Mouse (Mus musculus): ENCODE measurements around the gene Plgrkt. TPM values are rescaled to one million over a fixed set of nuclear protein-coding genes. Genes with fewer than 3 reads are reported as not detected.

The Plgrkt gene
- polyA plus RNA-seq, 1 experiment from 2014 or later, result 84.4 TPM

- no peak for ATAC-seq (replicated peaks; ENCODE audit: low FRiP score, low read depth)
- 21% methylated on average over 1 of the region's 1 CpGs for WGBS
Measured at GRCm38 (mm10) chr19:29396353-29396752, 29.2 kb upstream of the Plgrkt start.

GRCm38 (mm10) chr19:29394721-29395120 lies 27.5 kb upstream of the Plgrkt start:
- Histone ChIP-seq H3K4me3 (replicated peaks; ENCODE audit: low read depth, low read length) (no peak overlapping the region), H3K4me1 (replicated peaks; ENCODE audit: insufficient read depth, low read length) (no peaks in the 10 kb centered on the region), H3K27me3 (ENCODE audit: insufficient read depth, low read length) (no peaks in the 10 kb centered on the region), H3K4me2 (ENCODE audit: low read length) (no peak overlapping the region), H3K36me3 (ENCODE audit: insufficient read depth, low read length) (no peaks in the 10 kb centered on the region), H3K9me3 (replicated peaks; ENCODE audit: low read length) (no peaks in the 10 kb centered on the region), H3K9ac (ENCODE audit: low read depth, low read length) (no peak overlapping the region), H3K27ac (no peak overlapping the region)
- DNase-seq (ENCODE audit: low spot score), result no peak
- no peak for TF ChIP-seq CTCF (IDR thresholded peaks at IDR 0.05; ENCODE audit: low read depth)
- 91% methylated on average over 2 of the region's 2 CpGs for WGBS
- ATAC-seq (replicated peaks; ENCODE audit: low FRiP score, low read depth), result no peak

More at GRCm38 (mm10) chr19:29396353-29396752, 29.2 kb upstream of the Plgrkt start:
- Histone ChIP-seq H3K4me1 (replicated peaks; ENCODE audit: insufficient read depth, low read length) (no peaks in the 10 kb centered on the region), H3K4me3 (replicated peaks; ENCODE audit: low read depth, low read length) (no peak overlapping the region), H3K9ac (ENCODE audit: low read depth, low read length) (no peak overlapping the region), H3K4me2 (ENCODE audit: low read length) (no peak overlapping the region), H3K27me3 (ENCODE audit: insufficient read depth, low read length) (no peaks in the 10 kb centered on the region), H3K27ac (no peak overlapping the region), H3K9me3 (replicated peaks; ENCODE audit: low read length) (no peaks in the 10 kb centered on the region), H3K36me3 (ENCODE audit: insufficient read depth, low read length) (no peaks in the 10 kb centered on the region)
- no peak for TF ChIP-seq CTCF (IDR thresholded peaks at IDR 0.05; ENCODE audit: low read depth)
- no peak for DNase-seq (ENCODE audit: low spot score)

- TF ChIP-seq CTCF (IDR thresholded peaks at IDR 0.05; ENCODE audit: low read depth), result no peak
- DNase-seq (ENCODE audit: low spot score), result no peak
- Histone ChIP-seq H3K9me3 (replicated peaks; ENCODE audit: low read length) (no peaks in the 10 kb centered on the region), H3K4me2 (ENCODE audit: low read length) (no peak overlapping the region), H3K27me3 (ENCODE audit: insufficient read depth, low read length) (no peaks in the 10 kb centered on the region), H3K9ac (ENCODE audit: low read depth, low read length) (no peak overlapping the region), H3K4me3 (replicated peaks; ENCODE audit: low read depth, low read length) (no peak overlapping the region), H3K36me3 (ENCODE audit: insufficient read depth, low read length) (no peaks in the 10 kb centered on the region), H3K4me1 (replicated peaks; ENCODE audit: insufficient read depth, low read length) (no peaks in the 10 kb centered on the region), H3K27ac (no peak overlapping the region)
- WGBS, result 87% methylated on average over 9 of the region's 9 CpGs
- ATAC-seq (replicated peaks; ENCODE audit: low FRiP score, low read depth), result no peak
Measured at GRCm38 (mm10) chr19:29393333-29393732, 26.1 kb upstream of the Plgrkt start.

- Histone ChIP-seq H3K4me2 (ENCODE audit: low read length) (no peak overlapping the region), H3K4me1 (replicated peaks; ENCODE audit: insufficient read depth, low read length) (no peaks in the 10 kb centered on the region), H3K9ac (ENCODE audit: low read depth, low read length) (no peak overlapping the region), H3K36me3 (ENCODE audit: insufficient read depth, low read length) (no peaks in the 10 kb centered on the region), H3K27ac (no peak overlapping the region), H3K9me3 (replicated peaks; ENCODE audit: low read length) (no peaks in the 10 kb centered on the region), H3K4me3 (replicated peaks; ENCODE audit: low read depth, low read length) (no peak overlapping the region), H3K27me3 (ENCODE audit: insufficient read depth, low read length) (no peaks in the 10 kb centered on the region)
- WGBS, result 54% methylated on average over 4 of the region's 4 CpGs
- DNase-seq (ENCODE audit: low spot score) (no peak), ATAC-seq (replicated peaks; ENCODE audit: low FRiP score, low read depth) (no peak)
- no peak for TF ChIP-seq CTCF (IDR thresholded peaks at IDR 0.05; ENCODE audit: low read depth)
Measured at GRCm38 (mm10) chr19:29391279-29391678, 24.1 kb upstream of the Plgrkt start.

- no peak for ATAC-seq (replicated peaks; ENCODE audit: low FRiP score, low read depth)
- WGBS, result 49% methylated on average over 5 of the region's 5 CpGs
- no peaks in the 10 kb centered on the region for H3K36me3 ChIP-seq (ENCODE audit: insufficient read depth, low read length)
- H3K27ac ChIP-seq, result no peak overlapping the region
- H3K9me3 ChIP-seq (replicated peaks; ENCODE audit: low read length), result no peaks in the 10 kb centered on the region
- H3K27me3 ChIP-seq (ENCODE audit: insufficient read depth, low read length), result no peaks in the 10 kb centered on the region
- no peak overlapping the region for H3K9ac ChIP-seq (ENCODE audit: low read depth, low read length)
- DNase-seq (ENCODE audit: low spot score), result no peak
- no peaks in the 10 kb centered on the region for H3K4me1 ChIP-seq (replicated peaks; ENCODE audit: insufficient read depth, low read length)
- H3K4me3 ChIP-seq (replicated peaks; ENCODE audit: low read depth, low read length), result no peak overlapping the region
- no peak overlapping the region for H3K4me2 ChIP-seq (ENCODE audit: low read length)
- no peak for TF ChIP-seq CTCF (IDR thresholded peaks at IDR 0.05; ENCODE audit: low read depth)
Measured at GRCm38 (mm10) chr19:29390483-29390882, 23.3 kb upstream of the Plgrkt start.

GRCm38 (mm10) chr19:29388818-29389217 lies 21.6 kb upstream of the Plgrkt start:
- WGBS, result 91% methylated on average over 1 of the region's 1 CpGs
- no peaks in the 10 kb centered on the region for H3K36me3 ChIP-seq (ENCODE audit: insufficient read depth, low read length)
- DNase-seq (ENCODE audit: low spot score) (no peak), ATAC-seq (replicated peaks; ENCODE audit: low FRiP score, low read depth) (no peak)
- H3K9me3 ChIP-seq (replicated peaks; ENCODE audit: low read length), result no peaks in the 10 kb centered on the region
- no peak overlapping the region for H3K9ac ChIP-seq (ENCODE audit: low read depth, low read length)
- H3K4me2 ChIP-seq (ENCODE audit: low read length), result no peak overlapping the region
- H3K4me1 ChIP-seq (replicated peaks; ENCODE audit: insufficient read depth, low read length), result no peaks in the 10 kb centered on the region
- no peak for TF ChIP-seq CTCF (IDR thresholded peaks at IDR 0.05; ENCODE audit: low read depth)
- H3K27ac ChIP-seq, result no peak overlapping the region
- no peak overlapping the region for H3K4me3 ChIP-seq (replicated peaks; ENCODE audit: low read depth, low read length)
- H3K27me3 ChIP-seq (ENCODE audit: insufficient read depth, low read length), result no peaks in the 10 kb centered on the region

- Histone ChIP-seq H3K27me3 (ENCODE audit: insufficient read depth, low read length) (no peaks in the 10 kb centered on the region), H3K36me3 (ENCODE audit: insufficient read depth, low read length) (no peaks in the 10 kb centered on the region), H3K4me1 (replicated peaks; ENCODE audit: insufficient read depth, low read length) (no peaks in the 10 kb centered on the region), H3K27ac (no peak overlapping the region), H3K9me3 (replicated peaks; ENCODE audit: low read length) (no peaks in the 10 kb centered on the region), H3K4me2 (ENCODE audit: low read length) (no peak overlapping the region), H3K9ac (ENCODE audit: low read depth, low read length) (no peak overlapping the region), H3K4me3 (replicated peaks; ENCODE audit: low read depth, low read length) (no peak overlapping the region)
- ATAC-seq (replicated peaks; ENCODE audit: low FRiP score, low read depth), result no peak
- TF ChIP-seq CTCF (IDR thresholded peaks at IDR 0.05; ENCODE audit: low read depth), result no peak
- no peak for DNase-seq (ENCODE audit: low spot score)
- 73% methylated on average over 4 of the region's 4 CpGs for WGBS
Measured at GRCm38 (mm10) chr19:29385822-29386221, 18.6 kb upstream of the Plgrkt start.
